Mouse (Mus musculus) thymus, adult 2 months (tissue): ENCODE measurements around the gene Tmsb10.

Source experiments
- CTCF ChIP-seq: fragments of 200-500 bp; IDR thresholded peaks from 2 replicates; pipeline ENCODE4 v1.5.1; 2012; ENCODE audit warnings: mild to moderate bottlenecking, control low read depth, low read length, moderate library complexity, borderline replicate concordance; ENCODE audit not compliant: control insufficient read depth, poor library complexity, insufficient read depth; ENCODE audit errors: extremely low read depth
- POLR2A ChIP-seq: fragments of 200-500 bp; IDR thresholded peaks from 2 replicates; pipeline ENCODE4 v1.6.1; 2012; ENCODE audit warnings: mild to moderate bottlenecking, low read length, control low read depth, moderate library complexity; ENCODE audit not compliant: control insufficient read depth, poor library complexity, insufficient read depth; ENCODE audit errors: extremely low read depth

GRCm38 (mm10) chr6:72976866-72977265 lies 18.3 kb upstream of the Tmsb10 start:
- TF ChIP-seq POLR2A (no peak), CTCF (no peak)
